Mouse (Mus musculus): Measurements from ENCODE around the gene Mutyh. TPM values are rescaled to one million over a fixed set of nuclear protein-coding genes. Genes with fewer than 3 reads are reported as not detected.

Gene Mutyh
- 15.9 and 23.3 TPM in 2 replicates for total RNA-seq (2014; fragmentation: Nextera tagmentation)
- 5.1 and 6.1 TPM in 2 replicates for total RNA-seq (2017)
- 17.9 and 18.7 TPM in 2 replicates for polyA plus RNA-seq (2012)

DNA sequence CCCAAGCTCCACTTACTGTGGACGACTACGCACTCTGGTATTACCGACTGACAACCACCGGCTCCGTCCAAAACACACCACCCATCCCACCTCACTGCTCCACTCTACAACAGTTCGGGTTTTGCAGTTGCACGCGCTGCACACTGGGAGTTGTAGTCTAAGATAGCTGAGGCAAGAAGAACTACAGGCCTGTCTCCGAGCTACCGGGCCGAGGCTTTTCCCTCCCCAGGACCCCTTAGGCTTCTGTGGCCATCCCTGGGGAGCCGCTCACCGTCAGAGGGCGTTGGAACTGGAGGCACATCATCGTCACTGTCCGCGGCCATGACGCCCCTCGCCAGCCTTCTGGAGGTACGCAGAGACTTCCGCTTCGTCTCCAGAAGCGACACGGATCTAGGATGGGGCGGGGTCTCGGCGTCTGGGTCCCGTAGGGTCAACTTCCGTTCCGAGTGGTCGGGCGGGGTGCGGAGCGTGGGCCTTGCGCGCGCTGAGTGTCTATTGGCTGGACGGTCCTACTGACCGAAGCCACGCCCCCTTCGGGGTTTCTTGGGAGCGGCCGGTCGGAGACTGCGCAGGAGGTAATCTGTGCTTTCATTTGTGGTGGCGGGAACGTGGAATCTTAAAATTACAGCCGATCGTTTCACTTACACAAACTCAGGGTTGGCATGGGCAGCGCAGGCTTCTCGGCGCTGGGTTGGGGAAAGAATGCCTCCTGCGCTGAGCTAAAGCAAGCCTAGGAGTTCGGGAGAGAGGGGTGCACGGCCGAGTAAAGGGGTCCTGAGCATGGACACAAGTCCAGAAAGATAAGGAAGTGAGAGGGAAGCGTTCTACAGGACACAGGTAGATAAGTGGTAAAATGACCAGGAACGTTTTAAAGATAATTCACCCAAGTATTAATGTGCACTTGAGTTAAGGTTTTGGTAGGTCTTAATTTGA, at the start of gene Mutyh, which contains the start of gene Toe1:
TSS of gene Mutyh (plus strand) at position 527 of the 933 bp plus-strand sequence.
TSS of gene Toe1 (minus strand) at position 444 of the 933 bp plus-strand sequence.
- H3K4me3 ChIP-seq (ENCODE audit: low read depth, low read length), result peak within 1 kb of the TSS; percentile 86
- H3K27me3 ChIP-seq (ENCODE audit: insufficient read depth, low read length), result no peaks in the 10 kb centered on the region
- H3K9me3 ChIP-seq (replicated peaks), result no peaks in the 10 kb centered on the region
- peak; percentile 53; the same call in 1 of the 2 replicates for TF ChIP-seq POLR2AphosphoS5 (IDR thresholded peaks at IDR 0.05; ENCODE audit: insufficient replicate concordance, low read depth, low read length)
- no peak for TF ChIP-seq CTCF (IDR thresholded peaks at IDR 0.05; ENCODE audit: low read depth, low read length)
- H3K36me3 ChIP-seq (replicated peaks), result peaks cover 62% of the 10 kb centered on the region
- peak; percentile 99 for DNase-seq (ENCODE audit: low spot score)
- peaks cover 48% of the 10 kb centered on the region for H3K4me1 ChIP-seq (ENCODE audit: insufficient read depth, low read depth, low read length)
- ATAC-seq (ENCODE audit: extremely low read depth, insufficient number of reproducible peaks, low FRiP score, poor library complexity, severe bottlenecking), result peak; percentile 97

DNA sequence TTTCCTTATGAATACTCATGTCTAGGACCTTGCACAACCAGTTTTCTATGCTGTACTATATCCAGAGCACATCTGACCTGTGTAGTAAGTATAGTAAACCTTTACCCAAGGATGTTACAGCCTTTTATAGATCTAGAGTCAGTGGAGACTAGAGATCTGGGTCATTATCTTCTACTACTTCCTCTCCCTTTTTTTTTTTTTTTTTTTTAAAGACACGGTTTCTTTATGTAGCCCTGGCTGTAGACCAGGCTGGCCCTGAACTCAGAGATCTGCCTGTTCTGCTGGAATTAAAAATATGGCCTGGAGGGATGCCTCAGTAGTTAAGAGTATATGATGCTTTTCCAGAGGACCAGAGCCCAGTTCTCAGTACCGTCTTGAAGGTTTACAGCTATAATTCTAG, 45.6 kb upstream of the Mutyh start:
- no peaks in the 10 kb centered on the region for H3K9me3 ChIP-seq (replicated peaks)
- TF ChIP-seq CTCF (IDR thresholded peaks at IDR 0.05; ENCODE audit: low read depth, low read length), result no peak
- no peak for TF ChIP-seq GATA1 (IDR thresholded peaks at IDR 0.05; ENCODE audit: borderline replicate concordance, low read length)
- TF ChIP-seq TAL1 (conservative IDR thresholded peaks at IDR 0.05; ENCODE audit: low read depth, low read length), result no peak
- TF ChIP-seq POLR2AphosphoS5 (IDR thresholded peaks at IDR 0.05; ENCODE audit: insufficient replicate concordance, low read depth, low read length), result no peak
- no peak for TF ChIP-seq GATA2 (IDR thresholded peaks at IDR 0.05; ENCODE audit: borderline replicate concordance, low read depth, low read length)
- peaks cover 3% of the 10 kb centered on the region for H3K36me3 ChIP-seq (replicated peaks)
- H3K4me3 ChIP-seq (ENCODE audit: low read depth, low read length), result no peak overlapping the region
- H3K4me1 ChIP-seq (ENCODE audit: insufficient read depth, low read depth, low read length), result peaks cover 9% of the 10 kb centered on the region
- no peak for DNase-seq (ENCODE audit: low spot score)
- no peaks in the 10 kb centered on the region for H3K27me3 ChIP-seq (ENCODE audit: insufficient read depth, low read length)
- ATAC-seq (ENCODE audit: extremely low read depth, insufficient number of reproducible peaks, low FRiP score, poor library complexity, severe bottlenecking), result no peak

- ATAC-seq (ENCODE audit: extremely low read depth, insufficient number of reproducible peaks, low FRiP score, poor library complexity, severe bottlenecking), result no peak
- TF ChIP-seq CTCF (IDR thresholded peaks at IDR 0.05; ENCODE audit: low read depth, low read length) (no peak), TAL1 (conservative IDR thresholded peaks at IDR 0.05; ENCODE audit: low read depth, low read length) (no peak), POLR2AphosphoS5 (IDR thresholded peaks at IDR 0.05; ENCODE audit: insufficient replicate concordance, low read depth, low read length) (no peak), GATA2 (IDR thresholded peaks at IDR 0.05; ENCODE audit: borderline replicate concordance, low read depth, low read length) (no peak), GATA1 (IDR thresholded peaks at IDR 0.05; ENCODE audit: borderline replicate concordance, low read length) (no peak)
These were observed 43.5 kb upstream of the Mutyh start for GRCm38 (mm10) chr4:116764001-116764400.

GRCm38 (mm10) chr4:116768510-116768909, 39.0 kb upstream of the Mutyh start:
- ATAC-seq (ENCODE audit: extremely low read depth, insufficient number of reproducible peaks, low FRiP score, poor library complexity, severe bottlenecking), result no peak
- TF ChIP-seq GATA2 (IDR thresholded peaks at IDR 0.05; ENCODE audit: borderline replicate concordance, low read depth, low read length) (no peak), GATA1 (IDR thresholded peaks at IDR 0.05; ENCODE audit: borderline replicate concordance, low read length) (no peak), POLR2AphosphoS5 (IDR thresholded peaks at IDR 0.05; ENCODE audit: insufficient replicate concordance, low read depth, low read length) (no peak), CTCF (IDR thresholded peaks at IDR 0.05; ENCODE audit: low read depth, low read length) (no peak), TAL1 (conservative IDR thresholded peaks at IDR 0.05; ENCODE audit: low read depth, low read length) (no peak)
- H3K36me3 ChIP-seq (replicated peaks), result peaks cover 3% of the 10 kb centered on the region
- DNase-seq (ENCODE audit: low spot score), result no peak
- H3K9me3 ChIP-seq (replicated peaks), result no peaks in the 10 kb centered on the region
- H3K4me1 ChIP-seq (ENCODE audit: insufficient read depth, low read depth, low read length), result peaks cover 10% of the 10 kb centered on the region; the same call in 1 of the 2 replicates
- H3K27me3 ChIP-seq (ENCODE audit: insufficient read depth, low read length), result no peaks in the 10 kb centered on the region
- H3K4me3 ChIP-seq (ENCODE audit: low read depth, low read length), result no peak overlapping the region

More at GRCm38 (mm10) chr4:116764001-116764400, 43.5 kb upstream of the Mutyh start:
- Histone ChIP-seq H3K27me3 (ENCODE audit: insufficient read depth, low read length) (no peaks in the 10 kb centered on the region), H3K9me3 (replicated peaks) (no peaks in the 10 kb centered on the region), H3K4me1 (ENCODE audit: insufficient read depth, low read depth, low read length) (peaks cover 11% of the 10 kb centered on the region; the same call in 1 of the 2 replicates), H3K36me3 (replicated peaks) (peaks cover 3% of the 10 kb centered on the region), H3K4me3 (ENCODE audit: low read depth, low read length) (no peak overlapping the region)
- no peak for DNase-seq (ENCODE audit: low spot score)

DNA sequence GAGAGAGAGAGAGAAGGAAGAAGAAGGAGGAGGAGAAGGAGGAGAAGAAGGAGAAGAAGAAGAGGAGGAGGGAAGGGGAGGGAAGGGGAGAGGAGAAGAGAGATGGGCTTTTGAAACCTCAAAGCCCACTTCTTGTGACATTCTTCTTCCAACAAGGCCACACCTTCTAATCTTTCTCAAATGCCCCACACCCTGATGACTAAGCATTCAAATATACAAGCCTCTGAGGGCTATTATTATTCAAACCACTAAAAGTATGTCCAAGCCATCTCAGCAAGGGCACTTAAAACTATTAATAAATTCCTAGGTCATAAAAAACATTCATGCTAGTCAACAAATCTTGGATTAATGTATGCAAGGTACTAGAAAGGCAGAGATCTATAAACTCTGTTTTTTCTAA, 38.5 kb upstream of the Mutyh start:
- Histone ChIP-seq H3K4me1 (ENCODE audit: insufficient read depth, low read depth, low read length) (peaks cover 10% of the 10 kb centered on the region; the same call in 1 of the 2 replicates), H3K4me3 (ENCODE audit: low read depth, low read length) (no peak overlapping the region), H3K27me3 (ENCODE audit: insufficient read depth, low read length) (no peaks in the 10 kb centered on the region), H3K9me3 (replicated peaks) (no peaks in the 10 kb centered on the region), H3K36me3 (replicated peaks) (peaks cover under 1% of the 10 kb centered on the region)
- TF ChIP-seq GATA2 (IDR thresholded peaks at IDR 0.05; ENCODE audit: borderline replicate concordance, low read depth, low read length), result no peak
- TF ChIP-seq TAL1 (conservative IDR thresholded peaks at IDR 0.05; ENCODE audit: low read depth, low read length), result no peak
- no peak for TF ChIP-seq GATA1 (IDR thresholded peaks at IDR 0.05; ENCODE audit: borderline replicate concordance, low read length)
- TF ChIP-seq POLR2AphosphoS5 (IDR thresholded peaks at IDR 0.05; ENCODE audit: insufficient replicate concordance, low read depth, low read length), result no peak
- TF ChIP-seq CTCF (IDR thresholded peaks at IDR 0.05; ENCODE audit: low read depth, low read length), result no peak
- no peak for DNase-seq (ENCODE audit: low spot score)
- no peak for ATAC-seq (ENCODE audit: extremely low read depth, insufficient number of reproducible peaks, low FRiP score, poor library complexity, severe bottlenecking)

DNA sequence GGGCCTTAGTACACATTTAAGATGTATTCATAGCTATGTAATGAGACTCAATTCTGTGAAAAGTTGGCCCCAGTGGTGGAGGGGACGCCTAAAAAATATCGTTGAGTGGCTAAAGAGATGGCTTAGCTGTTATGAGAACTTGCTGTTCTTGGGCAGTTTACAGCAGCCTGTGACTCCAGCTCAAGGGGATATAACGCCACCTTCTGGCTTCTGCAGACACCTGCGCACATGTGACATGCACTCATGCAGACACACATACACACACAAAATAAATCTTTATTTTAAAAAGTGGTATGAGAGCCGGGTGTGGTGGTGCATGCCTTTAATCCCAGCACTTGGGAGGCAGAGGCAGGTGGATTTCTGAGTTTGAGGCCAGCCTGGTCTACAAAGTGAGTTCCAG, 31.1 kb upstream of the Mutyh start:
- no peaks in the 10 kb centered on the region for H3K9me3 ChIP-seq (replicated peaks)
- H3K27me3 ChIP-seq (ENCODE audit: insufficient read depth, low read length), result 0 out of 2 replicates have a peak, but pooled peaks cover 2% of the 10 kb centered on the region
- H3K36me3 ChIP-seq (replicated peaks), result no peaks in the 10 kb centered on the region
- DNase-seq (ENCODE audit: low spot score), result no peak
- peaks cover 2% of the 10 kb centered on the region; the same call in 1 of the 2 replicates for H3K4me1 ChIP-seq (ENCODE audit: insufficient read depth, low read depth, low read length)
- no peak for ATAC-seq (ENCODE audit: extremely low read depth, insufficient number of reproducible peaks, low FRiP score, poor library complexity, severe bottlenecking)
- TF ChIP-seq GATA1 (IDR thresholded peaks at IDR 0.05; ENCODE audit: borderline replicate concordance, low read length), result no peak
- TF ChIP-seq TAL1 (conservative IDR thresholded peaks at IDR 0.05; ENCODE audit: low read depth, low read length), result no peak
- TF ChIP-seq POLR2AphosphoS5 (IDR thresholded peaks at IDR 0.05; ENCODE audit: insufficient replicate concordance, low read depth, low read length), result no peak
- TF ChIP-seq GATA2 (IDR thresholded peaks at IDR 0.05; ENCODE audit: borderline replicate concordance, low read depth, low read length), result no peak
- TF ChIP-seq CTCF (IDR thresholded peaks at IDR 0.05; ENCODE audit: low read depth, low read length), result no peak
- H3K4me3 ChIP-seq (ENCODE audit: low read depth, low read length), result no peak overlapping the region
